ENCODE assay signal across 20 mouse cellular contexts in the genomic region with DNA sequence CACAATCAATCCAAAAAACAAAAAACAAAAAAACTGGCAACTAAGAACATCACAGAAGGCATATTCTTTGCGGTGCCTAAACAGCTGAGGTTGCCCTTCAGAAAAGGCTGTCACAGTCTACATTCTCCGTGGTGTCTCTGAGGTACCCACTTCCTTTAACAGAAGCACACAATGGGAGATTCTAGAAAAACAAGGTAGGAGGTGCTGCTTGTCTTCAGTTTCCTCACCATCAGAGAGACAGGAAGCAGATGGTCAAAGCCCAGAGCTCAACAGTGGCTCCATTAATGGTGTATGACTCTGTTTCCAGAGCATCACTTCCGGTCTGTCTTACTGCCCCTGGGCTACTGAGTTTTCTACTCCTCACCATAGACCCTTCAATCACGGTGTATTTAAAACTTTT.
DNase-seq lines count a peak whose midpoint lies in the region; ATAC-seq and TF ChIP-seq lines count a peak whose summit lies in the region.
"Had no signal": no experiment of that assay in that cellular context is flagged by ENCODE, and none has a peak within 500 bp of the region (broad histone marks: within the 10 kb centered on the region; RNA-seq: fewer than 3 reads in every experiment).

No protein-coding gene starts in this region.

- peak; percentile 95 for ATAC-seq in inflammation-experienced regulatory T-cells, adult 6 months
- ATAC-seq in heart, embryonic 11.5 days (replicated peaks; ENCODE audit: insufficient number of reproducible peaks, low FRiP score, low TSS enrichment): no peak
- ATAC-seq: hindbrain, postnatal 0 days had no signal

- TF ChIP-seq EP300 in CH12.LX (IDR thresholded peaks at IDR 0.05; ENCODE audit: low read length): no peak

- no peaks in the 10 kb centered on the region for H3K79me2 ChIP-seq in CH12.LX (replicated peaks; ENCODE audit: control insufficient read depth, extremely low read depth, insufficient read depth, poor library complexity, severe bottlenecking)

- H3K27me3 ChIP-seq in CH12.LX (replicated peaks): no peaks in the 10 kb centered on the region
- no peaks in the 10 kb centered on the region for H3K27me3 ChIP-seq in thymus, adult 2 months (ENCODE audit: control insufficient read depth, insufficient read depth, low read length)
- H3K27me3 ChIP-seq in heart, embryonic 11.5 days (ENCODE audit: control insufficient read depth, insufficient read depth, low read length): no peaks in the 10 kb centered on the region
- H3K27me3 ChIP-seq: heart, embryonic 12.5 days; liver, embryonic 13.5 days; neural tube, embryonic 13.5 days had no signal

- no peaks in the 10 kb centered on the region for H3K36me3 ChIP-seq in CH12.LX (replicated peaks in 1 of 2; ENCODE audit: control insufficient read depth in 1 of 2, insufficient read depth in 1 of 2, low read length in 1 of 2)
- no peaks in the 10 kb centered on the region for H3K36me3 ChIP-seq in thymus, adult 2 months (ENCODE audit: control insufficient read depth, insufficient read depth, low read length)
- no peaks in the 10 kb centered on the region for H3K36me3 ChIP-seq in heart, embryonic 11.5 days (ENCODE audit: control insufficient read depth, insufficient read depth, low read length)
- H3K36me3 ChIP-seq: heart, embryonic 12.5 days; limb, embryonic 10.5 days; liver, embryonic 13.5 days; neural tube, embryonic 13.5 days had no signal

- dilution Hi-C loops in CH12.LX (cut with MboI; ENCODE audit: extremely low pct_ligation_motif_present, extremely low pct_unique_long_range_greater_than_20kb, low sequenced_read_pairs): no loop called here

- peak; percentile 62 for DNase-seq in CD4-positive helper T cell, adult 2 months (ENCODE audit: low read depth, low spot score)
- peak; percentile 24 for DNase-seq in CH12.LX (ENCODE audit: extremely low read depth)
- DNase-seq in thymus, adult 2 months: peak; percentile 37
- no peak for DNase-seq in frontal cortex, postnatal 25 days (ENCODE audit: low spot score in 2 of 2)
- DNase-seq in kidney, postnatal 25 days: no peak
- no peak for DNase-seq in lung, postnatal 4 days
- DNase-seq: adrenal gland, postnatal 10 days; cerebellum, adult 8-10 months; gastrocnemius, postnatal 25 days; kidney, adult 8-10 months; kidney, postnatal 4 days; liver, embryonic 13.5 days; right cerebral cortex, postnatal 25 days had no signal

- no peak for TF ChIP-seq POLR2A in CH12.LX (IDR thresholded peaks at IDR 0.05; ENCODE audit: low read depth, low read length)
- TF ChIP-seq POLR2A in thymus, adult 2 months (IDR thresholded peaks at IDR 0.05; ENCODE audit: control insufficient read depth, extremely low read depth, insufficient read depth, low read length, poor library complexity): no peak

- H3K4me2 ChIP-seq in CH12.LX (ENCODE audit: insufficient read depth, low read depth, poor library complexity, severe bottlenecking): no peak overlapping the region
- H3K4me2 ChIP-seq in heart, embryonic 11.5 days: no peak overlapping the region
- H3K4me2 ChIP-seq: heart, embryonic 12.5 days; liver, embryonic 13.5 days; neural tube, embryonic 13.5 days had no signal

- no peak overlapping the region for H3K4me3 ChIP-seq in CH12.LX (replicated peaks in 1 of 3; ENCODE audit: low read depth in 2 of 3, low read length in 2 of 3, poor library complexity in 1 of 3)
- no peak overlapping the region for H3K4me3 ChIP-seq in thymus, adult 2 months (ENCODE audit: control insufficient read depth, insufficient read depth, low read length)
- H3K4me3 ChIP-seq in heart, embryonic 11.5 days (ENCODE audit: low read depth, low read length): no peak overlapping the region
- H3K4me3 ChIP-seq: heart, embryonic 12.5 days; left cerebral cortex, adult 2 months; limb, embryonic 10.5 days; liver, embryonic 13.5 days; neural tube, embryonic 13.5 days had no signal

- H3K4me1 ChIP-seq in CH12.LX (ENCODE audit: control insufficient read depth in 1 of 2, insufficient read depth in 2 of 2): peaks cover 0 to 6% of the 10 kb centered on the region in 2 experiments; a peak in 1 of 4 replicates
- H3K4me1 ChIP-seq in thymus, adult 2 months (replicated peaks; ENCODE audit: control insufficient read depth, insufficient read depth, low read length): peaks cover 6% of the 10 kb centered on the region
- no peaks in the 10 kb centered on the region for H3K4me1 ChIP-seq in heart, embryonic 11.5 days (ENCODE audit: control insufficient read depth, insufficient read depth, low read length)
- H3K4me1 ChIP-seq: heart, embryonic 12.5 days; liver, embryonic 13.5 days; neural tube, embryonic 13.5 days had no signal

- no peak for TF ChIP-seq CTCF in CH12.LX (conservative IDR thresholded peaks at IDR 0.05 in 1 of 2, IDR thresholded peaks at IDR 0.05 in 1 of 2; ENCODE audit: low read depth in 2 of 2, low read length in 2 of 2)
- TF ChIP-seq CTCF in thymus, adult 2 months (IDR thresholded peaks at IDR 0.05; ENCODE audit: borderline replicate concordance, control insufficient read depth, extremely low read depth, insufficient read depth, low read length, poor library complexity): no peak

- WGBS in thymus, adult 2 months: 10% methylated on average over 4 of the region's 4 CpGs
- 67% methylated on average over 4 of the region's 4 CpGs for WGBS in heart, embryonic 11.5 days (ENCODE audit: insufficient replicate concordance)

- no peak overlapping the region for H3K27ac ChIP-seq in CH12.LX (ENCODE audit: insufficient read depth, low read depth)
- no peak overlapping the region for H3K27ac ChIP-seq in thymus, adult 2 months (ENCODE audit: control insufficient read depth, insufficient read depth, low read length)
- H3K27ac ChIP-seq in heart, embryonic 11.5 days (ENCODE audit: low read depth, low read length): no peak overlapping the region
- H3K27ac ChIP-seq: hindbrain, postnatal 0 days; left cerebral cortex, adult 2 months; limb, embryonic 10.5 days; liver, embryonic 13.5 days; neural tube, embryonic 13.5 days had no signal

- no peak overlapping the region for H3K9ac ChIP-seq in CH12.LX (ENCODE audit: insufficient read depth, low read depth)
- no peak overlapping the region for H3K9ac ChIP-seq in heart, embryonic 11.5 days (ENCODE audit: low read depth, low read length)
- H3K9ac ChIP-seq: heart, embryonic 12.5 days; liver, embryonic 13.5 days; neural tube, embryonic 13.5 days had no signal

- H3K9me3 ChIP-seq in CH12.LX (replicated peaks; ENCODE audit: low read length): no peaks in the 10 kb centered on the region
- H3K9me3 ChIP-seq in heart, embryonic 11.5 days (replicated peaks; ENCODE audit: control insufficient read depth, low read length): no peaks in the 10 kb centered on the region
- H3K9me3 ChIP-seq: heart, embryonic 12.5 days; limb, embryonic 10.5 days; liver, embryonic 13.5 days; neural tube, embryonic 13.5 days had no signal

- in situ Hi-C loops in CH12.LX (cut with MboI; ENCODE audit: low pct_ligation_motif_present, low pct_unique_long_range_greater_than_20kb, low sequenced_read_pairs): no loop called here

- peak; percentile 17 for TF ChIP-seq RAD21 in CH12.LX (IDR thresholded peaks at IDR 0.05; ENCODE audit: low read depth, low read length)

TF ChIP-seq in CH12.LX, 34 proteins besides CTCF, POLR2A, EP300 and RAD21:
- no peak for TF ChIP-seq MYC (IDR thresholded peaks at IDR 0.05; ENCODE audit: low read depth, low read length)
- no peak for TF ChIP-seq SIN3A (IDR thresholded peaks at IDR 0.05; ENCODE audit: low read length)
- TF ChIP-seq ZKSCAN1 (IDR thresholded peaks at IDR 0.05; ENCODE audit: borderline replicate concordance, low read depth, low read length): no peak
- no peak for TF ChIP-seq PAX5 (IDR thresholded peaks at IDR 0.05; ENCODE audit: low read length)
- no peak for TF ChIP-seq TBP (conservative IDR thresholded peaks at IDR 0.05; ENCODE audit: low read depth, low read length)
- no peak for TF ChIP-seq JUND (conservative IDR thresholded peaks at IDR 0.05; ENCODE audit: low read depth, low read length)
- TF ChIP-seq MAFK (IDR thresholded peaks at IDR 0.05; ENCODE audit: insufficient replicate concordance, low read length): no peak
- TF ChIP-seq CHD2 (IDR thresholded peaks at IDR 0.05; ENCODE audit: low read length): no peak
- no peak for TF ChIP-seq HCFC1 (IDR thresholded peaks at IDR 0.05; ENCODE audit: low read depth, low read length)

Comparison
In these comparisons a context has a peak if more than half of its experiments do, and no peak if none do; other contexts are left out.
1. DNase-seq: peak in CD4-positive helper T cell, adult 2 months (single experiment), CH12.LX (single experiment) and thymus, adult 2 months (single experiment); none in frontal cortex, postnatal 25 days (0 of 2), kidney, postnatal 25 days (0 of 2) and lung, postnatal 4 days (0 of 2).